24 mouse cellular contexts compared by ENCODE assay signal in genomic region chr13:72445336-72445735, GRCm38 (mm10).
"Had no signal": no experiment of that assay in that cellular context is flagged by ENCODE, and none has a peak within 500 bp of the region (broad histone marks: within the 10 kb centered on the region; RNA-seq: fewer than 3 reads in every experiment).

No protein-coding gene starts in this region.

- H3K27me3 ChIP-seq: heart, embryonic 12.5 days; hindbrain, embryonic 12.5 days; intestine, embryonic 15.5 days; limb, embryonic 12.5 days; liver, embryonic 13.5 days; liver, embryonic 15.5 days had no signal

- H3K4me2 ChIP-seq: heart, embryonic 12.5 days; hindbrain, embryonic 12.5 days; hindbrain, embryonic 14.5 days; intestine, embryonic 15.5 days; limb, embryonic 12.5 days; liver, embryonic 11.5 days; liver, embryonic 13.5 days; liver, embryonic 15.5 days had no signal

- ATAC-seq: hindbrain, embryonic 16.5 days; inflammation-experienced regulatory T-cells, adult 6 months; intestine, embryonic 15.5 days; intestine, postnatal 0 days; liver, postnatal 0 days had no signal

- H3K9me3 ChIP-seq: heart, embryonic 12.5 days; hindbrain, embryonic 10.5 days; hindbrain, embryonic 12.5 days; intestine, embryonic 15.5 days; limb, embryonic 10.5 days; limb, embryonic 12.5 days; liver, embryonic 15.5 days had no signal

- DNase-seq: gastrocnemius, adult 2 months; gastrocnemius, postnatal 10 days; gastrocnemius, postnatal 25 days; heart, adult 2 months; heart, postnatal 10 days; heart, postnatal 4 days; kidney, postnatal 10 days; liver; liver, embryonic 13.5 days; liver, postnatal 0 days had no signal

- H3K4me1 ChIP-seq: hindbrain, embryonic 10.5 days; hindbrain, embryonic 12.5 days; intestine, embryonic 15.5 days; limb, embryonic 10.5 days; limb, embryonic 12.5 days; liver, embryonic 13.5 days; liver, embryonic 15.5 days had no signal

- H3K4me3 ChIP-seq: gastrocnemius, adult 2 months; heart, adult 2 months; heart, embryonic 12.5 days; hindbrain, embryonic 10.5 days; hindbrain, embryonic 12.5 days; intestine, embryonic 15.5 days; layer of hippocampus, adult 2 months; left cerebral cortex, adult 2 months; limb, embryonic 10.5 days; limb, embryonic 12.5 days; liver, embryonic 13.5 days; liver, embryonic 15.5 days had no signal

- H3K9ac ChIP-seq: heart, embryonic 12.5 days; hindbrain, embryonic 12.5 days; hindbrain, embryonic 14.5 days; intestine, embryonic 15.5 days; limb, embryonic 12.5 days; liver, embryonic 13.5 days; liver, embryonic 15.5 days; liver, postnatal 0 days had no signal

- H3K36me3 ChIP-seq: heart, embryonic 12.5 days; hindbrain, embryonic 10.5 days; hindbrain, embryonic 12.5 days; intestine, embryonic 15.5 days; limb, embryonic 10.5 days; limb, embryonic 12.5 days; liver, embryonic 13.5 days; liver, embryonic 15.5 days had no signal

- H3K27ac ChIP-seq: gastrocnemius, adult 2 months; heart, adult 2 months; hindbrain, embryonic 10.5 days; hindbrain, embryonic 12.5 days; hindbrain, embryonic 14.5 days; intestine, embryonic 15.5 days; layer of hippocampus, adult 2 months; left cerebral cortex, adult 2 months; limb, embryonic 10.5 days; limb, embryonic 12.5 days; liver, embryonic 13.5 days; liver, embryonic 15.5 days had no signal
